Mouse (Mus musculus): ENCODE data around the gene Cd3g. TPM values are rescaled to one million over a fixed set of nuclear protein-coding genes. Genes with fewer than 3 reads are reported as not detected.

Gene Cd3g
- total RNA-seq (2022) = 1 to 10 TPM in 2 of 4 experiments, under 1 TPM in 2; 0.34 to 1.2 (median 0.75) TPM

DNA sequence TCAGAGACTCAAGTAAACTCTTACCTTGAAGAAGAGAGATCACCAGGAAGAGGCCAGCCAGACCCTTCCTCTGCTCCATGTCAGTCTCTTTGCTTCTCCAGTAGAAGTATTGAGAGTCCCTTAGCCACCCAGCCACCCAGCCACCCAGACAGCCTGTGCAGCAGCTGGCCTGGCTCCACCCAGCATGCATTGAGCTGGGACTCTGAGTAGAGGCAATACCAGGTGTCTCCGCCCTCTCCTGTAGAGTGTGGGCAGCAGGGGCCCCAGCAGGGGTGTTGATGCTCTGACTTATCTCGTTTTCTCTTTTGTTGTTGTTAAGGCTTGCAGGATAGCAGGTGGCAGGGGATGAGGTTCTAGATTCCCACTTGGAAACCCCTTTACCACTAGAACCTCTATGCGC, at the start of gene Cd3g:
Gene Cd3g, minus strand, starts transcription at position 190 of the 400 bp plus-strand sequence.
- DNase-seq (ENCODE audit: low spot score) = no peak

DNA sequence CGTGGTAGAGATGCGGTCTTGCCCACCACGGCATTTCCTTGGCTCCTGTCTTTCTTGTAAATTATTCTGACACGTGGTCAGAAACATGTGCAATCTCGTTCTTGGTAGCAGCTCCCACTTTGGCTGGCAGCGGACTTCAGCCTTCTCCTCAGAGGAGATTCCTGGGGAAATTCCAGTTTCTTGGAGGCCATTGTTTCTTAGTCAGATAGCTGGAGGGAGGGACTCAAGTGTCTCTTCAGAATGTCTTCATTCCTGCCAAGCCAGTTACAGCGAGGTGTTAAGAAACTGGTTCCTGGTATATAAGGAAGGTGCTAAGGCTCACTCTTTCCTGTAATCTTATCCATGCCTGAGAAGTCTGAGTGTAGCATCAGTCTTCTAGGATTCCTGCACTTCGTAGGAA, 47.1 kb upstream of the Cd3g start:
- no peak for DNase-seq (ENCODE audit: low spot score)

DNA sequence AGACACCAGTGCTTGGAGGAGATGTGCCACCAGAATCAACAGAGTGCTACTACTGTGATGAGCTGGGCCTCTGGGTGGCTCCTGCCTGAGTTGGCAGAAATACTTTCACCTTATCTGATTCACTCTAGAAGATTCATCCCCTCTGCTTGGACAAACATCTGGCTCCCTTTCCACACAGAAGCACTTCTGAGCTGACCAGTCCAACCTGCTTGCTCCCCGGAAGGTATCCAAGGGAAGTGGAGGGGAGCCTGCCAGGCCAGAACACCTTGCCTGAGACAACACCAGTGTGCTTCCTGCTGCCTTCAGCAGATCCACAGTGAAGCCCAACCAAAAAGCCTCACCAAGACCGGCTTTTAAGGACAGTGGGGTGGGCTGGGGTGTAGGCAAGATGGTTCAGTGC, 44.0 kb upstream of the Cd3g start:
- DNase-seq (ENCODE audit: low spot score) = no peak

DNA sequence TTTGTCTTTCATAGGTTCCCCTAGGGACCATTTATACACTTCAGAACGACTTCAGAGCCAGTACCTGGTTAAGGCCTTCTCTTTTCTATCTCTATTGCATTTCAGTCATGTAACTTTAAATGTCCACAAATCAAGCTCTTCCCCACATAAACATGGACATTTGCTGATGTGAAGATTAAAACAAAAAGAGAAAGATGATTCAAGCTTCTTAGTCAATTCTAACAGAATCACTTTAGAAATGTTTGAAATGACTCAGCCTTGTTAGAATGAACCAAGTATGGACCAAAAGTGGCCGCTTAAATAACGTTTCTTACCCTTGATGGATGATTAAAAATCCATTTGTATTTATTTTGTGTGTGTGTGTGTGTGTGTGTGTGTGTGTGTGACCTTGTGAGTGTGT, 43.4 kb upstream of the Cd3g start:
- no peak for DNase-seq (ENCODE audit: low spot score)

DNA sequence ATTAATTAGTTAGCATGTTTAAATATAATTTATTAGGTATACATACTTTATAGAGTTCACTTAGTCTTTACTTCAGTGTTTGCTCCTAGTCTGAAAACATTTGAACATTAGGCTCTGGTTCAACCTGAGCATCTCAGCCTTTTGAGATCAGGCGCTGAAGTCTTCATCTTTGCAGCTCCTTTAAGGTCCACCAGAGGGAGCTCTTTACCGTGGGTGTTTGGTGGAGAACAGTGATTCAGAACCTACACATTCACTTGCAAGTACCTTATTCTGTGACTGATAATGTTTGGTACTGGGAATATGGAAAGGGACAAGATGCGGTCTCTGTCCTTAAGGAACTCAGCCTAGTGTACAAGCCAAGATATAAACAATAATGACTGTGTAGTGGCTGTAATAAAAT, 42.6 kb upstream of the Cd3g start:
- peak; percentile 50 for DNase-seq (ENCODE audit: low spot score)

DNA sequence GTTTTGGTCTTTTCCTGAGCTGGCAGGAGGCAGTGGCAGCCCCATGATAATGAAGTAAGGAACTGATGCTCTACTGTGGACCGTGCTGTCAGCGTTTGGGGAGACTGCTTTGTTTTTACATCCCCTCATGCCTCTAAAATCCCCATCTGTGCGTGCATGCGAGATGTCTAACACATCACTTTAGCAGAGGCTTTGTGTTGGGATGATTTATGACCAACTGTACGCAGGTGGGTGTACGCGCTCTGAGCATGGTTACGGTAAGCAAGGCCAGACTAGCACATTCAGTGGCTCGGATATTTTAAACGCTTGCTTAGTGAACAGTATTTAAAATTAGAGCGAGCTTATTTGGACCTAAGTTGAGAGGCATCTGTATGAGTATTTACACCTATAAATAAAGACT, 37.8 kb upstream of the Cd3g start:
- DNase-seq (ENCODE audit: low spot score) = no peak

DNA sequence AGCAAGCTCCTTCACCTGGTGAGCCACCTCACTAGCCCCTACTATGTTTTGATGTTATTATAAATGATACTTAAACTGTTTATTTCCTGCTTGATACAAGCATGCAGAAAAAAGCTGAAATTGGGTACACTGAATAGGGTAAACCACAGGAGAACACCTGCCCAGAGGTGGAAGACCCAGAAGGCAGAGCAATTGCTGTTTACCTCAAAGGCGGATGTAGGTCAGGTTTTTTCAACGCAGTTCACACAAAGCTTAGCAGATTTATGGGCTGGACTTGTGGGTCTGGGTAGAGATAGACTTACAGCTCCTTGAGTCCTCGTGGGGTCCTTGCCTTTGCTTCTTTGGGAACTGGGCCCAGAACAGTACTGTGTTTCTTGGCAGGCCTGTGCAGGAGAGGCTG, 35.6 kb upstream of the Cd3g start:
- no peak for DNase-seq (ENCODE audit: low spot score)

DNA sequence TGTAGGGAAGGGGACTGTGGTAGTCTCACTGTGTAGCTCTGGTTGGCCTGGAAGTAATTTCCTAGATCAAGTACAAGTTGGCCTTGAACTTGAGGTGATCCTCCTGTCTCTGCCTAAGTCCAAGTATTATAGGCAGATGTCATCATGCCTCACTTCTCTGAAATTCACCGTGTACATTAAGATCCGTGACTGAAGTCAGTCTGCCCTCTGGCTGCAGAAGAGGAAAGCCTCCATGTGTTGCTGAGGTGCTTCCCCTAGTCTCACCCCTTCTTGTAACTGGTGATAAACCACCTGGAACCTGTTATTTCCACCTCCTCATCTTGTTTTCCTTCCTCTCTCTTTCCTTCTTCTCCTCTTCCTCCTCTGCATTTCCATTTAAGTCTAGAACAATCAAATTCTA, 34.6 kb upstream of the Cd3g start:
- DNase-seq (ENCODE audit: low spot score) = no peak

DNA sequence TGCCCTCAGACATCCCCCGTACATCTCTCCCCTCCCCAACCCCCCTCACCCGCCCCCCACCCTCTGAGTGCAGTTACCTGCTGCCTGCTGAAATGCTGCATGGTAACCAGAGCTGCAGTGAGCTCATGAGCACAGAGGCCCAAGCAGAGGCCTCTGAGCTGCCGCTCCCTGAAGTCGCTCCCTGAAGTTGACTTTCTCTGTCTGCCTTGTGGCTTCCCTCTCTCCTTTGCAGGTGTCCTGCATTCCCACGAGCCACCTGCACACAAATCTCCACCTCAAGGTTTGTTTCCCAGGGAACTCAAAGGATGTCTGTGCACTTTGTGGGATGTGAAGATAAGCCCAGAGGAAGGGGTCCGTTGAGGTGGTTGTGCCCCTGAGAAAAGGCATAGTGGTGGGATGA, 31.1 kb upstream of the Cd3g start:
- DNase-seq (ENCODE audit: low spot score) = no peak

DNA sequence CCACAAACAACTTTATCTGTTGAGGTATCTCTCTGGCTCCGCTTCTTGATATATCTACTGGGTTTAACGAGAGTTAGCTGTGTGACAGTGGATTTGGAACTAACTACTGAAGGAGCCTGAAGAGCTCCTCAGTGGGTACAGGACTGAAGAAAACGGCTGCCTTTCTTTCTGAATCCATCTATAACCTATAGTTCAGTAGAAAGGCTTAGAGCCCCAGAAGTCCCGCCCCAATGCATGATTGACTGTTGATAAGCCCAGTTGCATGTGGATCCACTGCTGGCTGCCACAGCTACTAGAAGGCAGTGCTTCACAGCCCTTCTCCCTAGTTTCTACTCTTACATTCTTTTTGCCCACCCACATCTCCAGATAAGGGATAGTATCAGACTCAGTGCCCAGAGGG, 30.2 kb upstream of the Cd3g start:
- no peak for DNase-seq (ENCODE audit: low spot score)

DNA sequence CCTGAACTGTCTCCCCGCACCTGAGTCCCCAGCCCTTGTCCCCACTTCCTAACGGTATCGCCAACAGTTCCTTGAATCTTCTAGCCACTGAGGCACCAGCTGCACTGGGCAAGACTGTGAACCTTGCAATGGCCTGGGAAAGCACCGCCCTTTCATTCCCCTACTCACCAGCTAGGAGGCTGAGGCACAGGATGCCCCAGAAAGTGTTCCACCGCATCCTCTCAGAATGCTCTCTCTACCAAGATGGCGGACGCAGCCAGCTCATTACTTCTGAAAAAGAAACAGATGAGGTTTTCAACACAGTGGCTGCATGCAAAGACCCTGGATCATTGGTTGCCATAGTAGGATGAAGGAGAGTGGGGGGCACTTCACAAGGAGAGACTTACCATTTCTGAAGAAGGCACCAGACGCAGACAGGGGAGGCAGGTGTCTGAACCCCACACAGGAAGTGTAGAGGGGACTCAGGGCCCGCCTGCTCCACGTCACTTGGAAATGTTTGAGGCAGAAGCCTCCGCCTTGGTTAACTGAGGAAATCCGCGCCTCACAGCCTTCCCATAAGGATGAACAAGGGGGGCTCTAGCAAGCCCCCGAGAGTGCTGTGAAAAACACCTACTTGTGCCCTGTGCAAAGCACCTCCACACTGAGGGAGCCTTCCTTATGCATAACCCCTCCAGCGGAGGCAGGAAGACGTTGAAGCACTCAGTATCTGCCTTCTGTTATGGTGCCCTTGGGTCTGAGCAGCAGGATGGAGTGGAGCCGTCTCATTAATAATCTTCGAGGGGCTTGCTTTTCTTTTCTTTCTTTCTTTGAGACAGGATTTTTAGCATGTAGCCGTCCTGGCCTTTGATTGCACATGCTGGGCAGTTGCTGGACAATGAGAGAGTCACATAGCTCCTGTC, 29.2 kb upstream of the Cd3g start, which contains the start of gene Cd3e:
Gene Cd3e, minus strand, starts transcription at position 448 of the 899 bp plus-strand sequence.
- no peak for DNase-seq (ENCODE audit: low spot score)

DNA sequence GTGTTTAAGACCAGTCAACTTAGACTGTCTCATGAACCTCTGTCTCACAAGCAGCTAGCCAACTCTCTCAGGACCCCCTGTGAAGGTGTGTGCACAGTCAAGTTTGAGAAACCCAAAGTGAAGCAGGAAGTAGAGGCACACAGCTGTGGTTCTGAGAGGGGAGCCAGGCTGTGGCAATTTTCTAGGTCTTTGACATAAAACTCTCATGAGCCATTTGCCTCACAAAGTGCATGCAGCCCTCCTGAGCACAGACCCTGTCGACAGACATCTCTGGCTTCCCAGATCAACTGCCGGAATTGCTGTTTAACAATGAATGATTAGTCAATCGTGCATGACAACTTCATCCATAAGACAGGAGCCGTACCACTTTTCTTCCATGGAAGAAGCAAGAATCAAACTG, 28.1 kb upstream of the Cd3g start:
- DNase-seq (ENCODE audit: low spot score) = no peak

DNA sequence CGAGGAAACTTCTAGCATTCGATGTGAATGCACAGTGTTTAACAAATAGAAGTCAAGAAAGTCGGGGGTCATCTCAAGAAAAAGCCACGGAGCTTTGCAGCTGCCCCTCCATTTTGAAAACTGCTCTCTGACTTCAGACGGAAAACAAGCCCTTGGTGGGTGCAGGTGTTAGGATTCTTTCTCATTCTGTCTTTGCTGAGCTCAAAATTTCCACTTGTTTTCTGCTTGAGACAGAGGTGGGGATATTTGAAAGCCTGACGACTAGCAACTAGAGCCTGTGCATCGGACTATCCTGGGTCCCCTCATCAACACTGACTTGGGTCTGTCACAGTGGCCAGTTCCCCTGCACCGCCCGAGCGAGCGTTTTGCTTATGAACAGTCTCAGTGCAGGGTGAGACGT, 27.2 kb upstream of the Cd3g start:
- DNase-seq (ENCODE audit: low spot score) = no peak

DNA sequence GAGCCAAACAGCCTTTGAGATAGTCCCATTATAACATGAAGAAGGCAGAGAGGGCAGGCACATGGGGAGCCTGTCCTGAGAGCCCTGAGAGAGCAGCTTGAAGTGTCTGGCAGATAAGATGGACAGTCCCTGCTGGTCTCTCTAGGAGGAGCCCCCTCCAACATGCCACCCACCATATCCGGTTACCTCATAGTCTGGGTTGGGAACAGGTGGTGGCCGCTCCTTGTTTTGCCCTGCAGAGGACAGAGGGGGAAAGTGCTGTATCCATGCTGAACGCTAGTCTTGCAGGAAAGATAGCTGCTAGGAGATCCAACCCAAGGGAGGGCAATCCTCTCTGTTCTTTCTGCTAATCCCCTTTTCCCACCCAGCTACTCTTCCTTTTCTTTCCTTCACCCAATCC, 20.0 kb upstream of the Cd3g start:
- DNase-seq (ENCODE audit: low spot score) = no peak

DNA sequence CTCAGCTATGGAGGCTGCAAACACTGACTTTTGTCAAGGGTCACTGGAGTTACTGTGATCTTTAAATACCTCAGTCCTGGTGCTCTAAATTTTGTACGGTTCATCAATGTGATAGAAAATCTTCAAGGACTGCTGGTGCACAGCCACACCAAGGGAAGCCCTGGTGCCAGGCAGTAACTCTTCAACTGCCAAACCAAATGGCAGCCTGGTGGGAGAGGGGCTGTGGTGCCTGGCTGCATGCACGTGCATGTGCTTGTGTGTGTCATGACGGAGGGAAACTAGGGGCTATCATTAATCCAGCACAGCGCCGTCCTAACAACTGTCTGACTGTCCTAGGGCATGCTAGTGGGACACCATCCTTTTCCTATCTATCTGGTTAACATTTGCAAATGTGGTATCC, 19.5 kb upstream of the Cd3g start:
- DNase-seq (ENCODE audit: low spot score) = no peak

DNA sequence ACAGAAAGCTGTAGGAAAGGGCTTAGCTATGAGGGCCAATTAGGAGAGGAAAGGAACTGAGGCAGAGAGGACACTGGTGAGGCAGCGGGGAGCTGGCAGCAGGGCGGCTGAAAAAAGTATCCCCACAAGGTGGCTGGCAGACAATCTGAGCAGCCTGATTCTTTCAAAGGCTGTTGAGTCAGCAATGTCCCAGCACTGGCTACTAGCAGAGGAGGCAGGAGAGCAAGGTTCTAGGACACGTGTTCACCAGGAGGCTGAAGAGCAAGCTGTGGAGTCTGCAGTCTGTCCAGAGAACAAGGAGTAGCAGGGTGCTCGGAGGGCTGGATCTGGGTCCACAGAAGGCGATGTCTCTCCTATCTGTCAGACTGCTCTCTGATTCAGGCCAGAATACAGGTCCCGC, 18.9 kb upstream of the Cd3g start:
- DNase-seq (ENCODE audit: low spot score) = no peak

DNA sequence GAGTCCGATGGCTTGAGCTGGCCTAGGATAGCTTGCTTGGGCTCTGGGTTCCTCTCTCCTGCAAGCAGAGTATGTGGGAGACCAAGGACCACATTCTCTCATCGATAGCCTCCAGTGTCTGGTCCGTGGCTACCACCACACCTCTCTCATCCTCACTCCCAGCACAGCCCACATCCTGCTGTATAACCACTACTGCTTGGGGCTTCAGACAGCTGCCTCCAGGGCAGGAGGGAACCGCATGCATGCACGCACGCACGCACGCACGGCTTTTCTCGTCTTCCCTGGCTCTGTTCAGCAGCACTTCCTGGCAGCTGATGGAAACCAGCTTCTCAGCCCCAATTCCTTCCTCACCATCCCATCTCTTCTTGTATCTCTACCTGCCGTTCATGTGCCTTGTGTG, 17.9 kb upstream of the Cd3g start:
- DNase-seq (ENCODE audit: low spot score) = no peak

DNA sequence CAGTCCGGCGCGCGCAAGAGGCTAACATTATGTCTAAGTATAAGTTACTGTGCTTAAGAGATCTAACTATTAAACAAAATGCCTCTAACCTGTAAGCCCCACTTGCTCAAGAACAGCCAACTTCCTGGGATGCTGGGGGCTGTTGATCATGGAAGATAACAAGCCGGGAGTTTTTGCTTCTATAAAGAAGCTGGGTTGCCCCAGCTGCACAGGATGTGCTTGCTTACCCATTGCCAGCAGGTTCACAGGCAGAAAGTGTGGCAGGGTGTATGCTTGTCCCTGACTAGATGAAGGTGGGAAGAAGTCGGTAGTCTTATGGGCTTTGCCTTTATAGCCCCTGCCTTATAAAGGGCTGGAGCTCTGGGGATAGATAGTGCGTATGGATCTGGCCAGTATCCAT, 16.4 kb upstream of the Cd3g start:
- DNase-seq (ENCODE audit: low spot score) = no peak

DNA sequence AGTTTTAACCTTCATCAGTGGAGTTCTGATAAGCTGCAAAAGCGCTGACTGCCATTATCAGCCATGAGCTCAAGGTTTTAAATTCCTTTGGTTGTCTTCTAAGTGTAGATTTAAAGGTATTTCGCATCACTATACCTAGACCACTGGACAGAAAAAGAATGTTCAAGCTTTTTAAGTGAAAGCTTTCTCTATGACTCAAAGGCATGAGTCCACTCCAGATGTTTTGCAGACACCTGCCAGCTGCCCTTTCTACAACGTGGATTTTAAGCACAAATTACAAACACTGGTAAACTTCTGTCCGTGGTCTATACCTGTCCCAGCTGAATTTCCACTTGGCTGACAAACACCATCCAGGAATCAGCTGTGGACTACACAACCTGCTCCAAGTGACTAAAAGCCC, 14.7 kb upstream of the Cd3g start:
- DNase-seq (ENCODE audit: low spot score) = no peak

DNA sequence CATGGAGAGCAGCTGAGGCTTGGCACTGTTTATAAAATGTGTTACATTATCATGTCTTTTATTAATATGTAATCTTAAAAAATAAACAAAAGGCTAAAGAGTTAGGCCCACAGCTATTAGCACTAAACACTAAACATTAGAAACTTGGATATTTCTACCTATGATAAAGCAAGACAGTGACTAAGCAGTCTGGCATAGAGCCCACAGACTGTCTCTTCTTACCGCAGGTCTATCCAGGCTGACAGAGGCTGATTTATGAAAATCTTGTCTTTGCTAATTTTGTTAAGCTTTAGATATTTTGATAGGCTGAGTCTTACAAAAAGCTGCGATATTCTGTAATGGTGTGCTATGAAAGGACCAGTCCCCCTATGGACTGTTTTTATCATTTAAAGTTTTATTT, 13.0 kb upstream of the Cd3g start:
- no peak for DNase-seq (ENCODE audit: low spot score)

DNA sequence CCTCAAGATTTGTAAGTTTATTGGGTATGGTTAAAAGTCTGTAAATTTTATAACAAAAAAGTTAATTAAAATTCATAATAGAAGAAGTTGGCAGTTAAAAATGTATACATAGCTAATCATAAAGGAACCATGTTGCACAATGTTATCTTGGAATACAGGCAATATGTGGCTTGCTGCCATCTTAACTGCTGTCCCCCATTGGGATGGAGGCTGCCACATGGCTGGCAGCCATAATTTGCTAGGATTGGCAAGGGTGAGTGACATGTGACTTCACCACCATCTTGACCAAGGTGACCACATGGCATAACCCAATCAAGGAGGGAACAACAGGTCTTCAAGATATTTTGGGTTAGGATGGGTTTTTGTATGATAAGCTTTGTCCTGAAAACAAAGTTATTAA, 12.0 kb upstream of the Cd3g start:
- DNase-seq (ENCODE audit: low spot score) = no peak

DNA sequence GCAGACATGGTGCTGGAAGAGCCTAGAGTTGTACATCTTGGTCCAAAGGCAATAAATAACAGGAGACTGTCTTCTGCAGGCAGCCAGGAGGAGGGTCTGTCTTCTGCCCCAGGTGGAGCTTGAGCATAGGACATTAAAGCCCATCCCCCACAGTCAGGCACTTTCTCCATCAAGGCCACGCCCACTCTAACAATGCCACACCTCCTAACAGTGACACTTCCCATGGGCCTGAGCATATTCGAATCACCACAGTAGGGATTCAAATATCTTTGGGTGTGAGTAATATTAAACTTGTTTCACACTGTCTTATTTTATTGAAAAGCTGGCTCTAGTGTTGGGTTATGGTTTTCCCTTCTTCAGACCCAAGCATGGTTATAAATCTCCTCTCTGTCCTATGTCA, 11.6 kb upstream of the Cd3g start:
- DNase-seq (ENCODE audit: low spot score) = no peak

DNA sequence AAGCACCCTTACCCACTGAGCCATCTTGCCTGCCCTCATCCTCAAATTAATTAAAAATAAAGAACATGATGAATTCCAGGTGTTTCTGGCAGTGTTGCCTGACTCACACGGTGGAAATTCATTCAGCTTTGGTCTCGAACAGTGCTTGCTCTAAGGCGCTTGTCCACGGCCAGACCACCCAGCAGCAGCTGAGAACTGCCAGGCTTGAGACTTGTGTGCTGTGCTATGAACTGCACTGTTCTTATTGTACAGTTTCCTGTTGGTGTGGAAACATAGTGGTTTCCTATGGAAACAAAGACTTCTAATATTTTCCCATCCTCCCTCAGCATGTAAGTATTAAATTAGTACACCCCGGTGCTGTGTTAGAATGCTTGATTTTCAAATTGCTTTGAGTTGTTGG, 6.7 kb upstream of the Cd3g start:
- no peak for DNase-seq (ENCODE audit: low spot score)

DNA sequence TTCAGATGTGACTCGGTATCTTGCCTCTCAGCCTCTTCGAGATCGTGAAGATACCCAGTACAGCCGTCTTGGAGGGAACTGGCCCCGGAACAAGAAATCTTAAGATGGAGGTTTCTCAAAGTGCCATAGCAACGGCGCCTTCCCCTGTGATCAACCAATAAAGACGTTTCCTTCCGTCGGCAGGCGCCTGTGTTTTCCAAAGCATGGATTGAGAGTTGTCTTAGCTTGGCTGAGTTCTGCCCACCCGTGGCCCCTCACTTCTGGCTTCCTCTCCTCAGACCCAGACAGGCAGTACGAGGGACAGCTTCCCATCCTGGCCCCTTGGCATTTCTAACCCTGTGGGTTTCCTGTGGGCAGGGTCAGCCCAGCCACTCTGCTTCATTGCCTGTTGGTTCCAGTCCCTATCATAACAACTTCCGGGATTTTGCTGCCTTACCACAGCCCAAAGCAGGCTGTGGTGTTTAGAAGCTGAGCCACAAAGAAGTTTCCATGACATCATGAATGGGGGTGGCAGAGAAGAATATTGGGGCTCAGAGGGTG, 6.1 kb upstream of the Cd3g start:
- DNase-seq (ENCODE audit: low spot score) = peak; percentile 19

Data from heart, adult 8-10 months (tissue).